Mouse (Mus musculus) ES-CJ7 (cell line): ENCODE measurements around the gene Olfr1099.

Experiments used
- DNase-seq: peaks from one replicate; pipeline ENCODE4 v3.0.0; 2011; ENCODE audit warnings: low read depth, low spot score

Olfr1099 gene

DNA sequence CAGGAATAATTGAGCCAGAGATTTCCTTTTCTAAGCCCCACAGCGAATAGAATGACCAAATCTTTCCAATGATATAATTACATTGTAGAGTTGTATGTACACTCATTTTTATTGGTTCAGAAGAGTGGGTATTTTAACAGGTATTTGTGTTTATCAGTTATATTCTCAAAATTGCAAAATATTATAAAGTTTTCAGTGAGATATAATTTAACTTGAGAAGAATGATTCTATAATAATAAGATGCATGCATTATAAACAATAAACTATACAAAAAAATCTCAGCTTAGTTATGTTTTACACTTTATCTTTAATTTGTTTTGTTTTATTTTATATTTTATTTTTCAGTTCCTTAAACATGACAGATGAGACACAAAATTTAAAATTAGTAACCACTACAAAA lies at the start of gene Olfr1099:
Gene Olfr1099 (minus strand): TSS at position 101 of the 400 bp plus-strand sequence.
- no peak for DNase-seq

DNA sequence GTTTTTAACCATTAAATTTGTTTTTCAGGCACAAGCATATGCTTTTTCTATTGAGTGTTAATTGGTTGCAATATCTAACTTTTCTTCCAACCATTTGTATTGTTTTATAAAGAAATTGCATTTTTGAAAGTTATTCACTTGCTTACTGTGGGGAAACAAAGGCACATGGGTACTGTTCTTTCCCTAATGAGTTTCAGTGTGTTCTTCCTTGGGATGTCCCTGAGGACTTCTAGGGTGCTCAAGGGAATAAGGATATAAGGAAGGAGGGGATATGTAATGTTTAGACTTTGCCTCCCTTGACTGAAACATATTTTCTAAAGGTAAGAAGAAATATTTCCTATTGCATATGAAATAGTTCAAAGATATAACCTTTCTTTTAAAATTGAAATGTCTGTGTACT lies 37.6 kb upstream of the Olfr1099 start, which contains the start of gene Olfr1102:
Gene Olfr1102 (plus strand): TSS at position 301 of the 400 bp plus-strand sequence.
- DNase-seq, result no peak

GRCm38 (mm10) chr2:86991121-86991520 lies 30.6 kb upstream of the Olfr1099 start, which contains the start of gene Olfr1101:
Gene Olfr1101 (minus strand): TSS chr2:86991221.
- DNase-seq, result no peak

DNA sequence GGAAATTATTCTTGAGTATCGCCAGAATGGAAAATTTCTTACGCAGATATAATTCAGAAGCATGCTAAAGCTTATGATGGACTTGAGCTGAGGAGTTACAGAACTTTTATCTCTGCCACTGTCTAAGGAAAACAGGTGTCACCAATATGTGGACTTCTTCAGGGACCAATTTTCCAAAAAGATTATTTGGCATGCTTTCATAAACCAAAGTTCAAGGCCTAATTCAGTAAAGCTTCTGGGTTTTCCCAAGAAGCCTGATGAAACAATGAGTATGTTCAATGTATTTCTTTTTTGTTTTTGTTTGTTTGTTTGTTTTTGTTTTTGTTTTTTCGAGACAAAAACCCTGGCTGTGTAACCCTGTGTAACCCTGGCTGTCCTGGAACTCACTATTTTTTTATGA lies 19.4 kb upstream of the Olfr1099 start, which contains the start of gene Olfr1100:
Gene Olfr1100 (minus strand): TSS at position 101 of the 400 bp plus-strand sequence.
- DNase-seq, result no peak

DNA sequence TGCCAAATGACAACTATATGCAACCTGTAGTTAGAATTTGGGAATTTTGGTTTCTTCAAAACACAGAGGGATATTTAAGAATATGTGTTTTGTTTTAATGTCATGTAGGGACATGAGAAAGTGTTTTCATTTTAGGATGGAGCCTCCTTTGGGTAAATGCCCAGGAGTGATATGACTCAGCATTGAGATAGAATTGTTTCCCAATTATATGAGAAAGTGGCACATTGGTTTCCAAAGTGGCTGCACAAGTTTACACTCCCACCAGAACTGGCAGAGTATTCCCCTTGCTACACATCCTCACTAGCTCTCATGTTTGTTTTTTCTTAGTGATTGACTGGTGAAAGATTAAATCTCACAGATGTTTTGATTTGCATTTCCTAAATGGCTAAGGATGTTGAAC lies 33.9 kb downstream of the Olfr1099 start:
- DNase-seq, result no peak

GRCm38 (mm10) chr2:86924445-86924844 lies 36.0 kb downstream of the Olfr1099 start, which contains the start of gene Olfr1098:
Gene Olfr1098 (minus strand): TSS chr2:86924545.
- no peak for DNase-seq

DNA sequence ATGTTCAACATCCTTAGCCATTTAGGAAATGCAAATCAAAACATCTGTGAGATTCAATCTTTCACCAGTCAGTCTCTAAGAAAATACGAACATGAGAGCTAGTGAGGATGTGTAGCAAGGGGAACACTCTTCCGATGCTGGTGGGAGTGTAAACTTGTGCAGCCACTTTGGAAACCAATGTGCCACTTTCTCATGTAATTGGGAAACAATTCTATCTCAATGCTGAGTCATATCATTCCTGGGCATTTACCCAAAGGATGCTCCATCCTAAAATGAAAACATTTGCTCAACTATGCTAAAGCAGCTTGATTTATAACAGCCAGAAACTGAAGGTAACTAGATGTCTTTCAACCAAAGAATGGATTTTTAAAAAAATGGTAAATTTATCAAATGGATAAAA lies 54.8 kb downstream of the Olfr1099 start:
- DNase-seq, result no peak
